Mouse (Mus musculus) megakaryocyte-erythroid progenitor cell, adult 5-6 weeks (primary cell): ENCODE measurements at regions not wholly inside any gene's neighbourhood (a gene's known extent, or its start where the extent isn't known, plus 50 kb on each side); places are given as distances from the start of the nearest gene placed in this dataset.

Experiments used
- ATAC-seq: replicated peaks from 2 replicates; pipeline ENCODE4 v1.8.0; 2016; ENCODE audit warnings: mild to moderate bottlenecking, inconsistent platforms; ENCODE audit not compliant: severe bottlenecking, poor library complexity, low FRiP score, low TSS enrichment

DNA sequence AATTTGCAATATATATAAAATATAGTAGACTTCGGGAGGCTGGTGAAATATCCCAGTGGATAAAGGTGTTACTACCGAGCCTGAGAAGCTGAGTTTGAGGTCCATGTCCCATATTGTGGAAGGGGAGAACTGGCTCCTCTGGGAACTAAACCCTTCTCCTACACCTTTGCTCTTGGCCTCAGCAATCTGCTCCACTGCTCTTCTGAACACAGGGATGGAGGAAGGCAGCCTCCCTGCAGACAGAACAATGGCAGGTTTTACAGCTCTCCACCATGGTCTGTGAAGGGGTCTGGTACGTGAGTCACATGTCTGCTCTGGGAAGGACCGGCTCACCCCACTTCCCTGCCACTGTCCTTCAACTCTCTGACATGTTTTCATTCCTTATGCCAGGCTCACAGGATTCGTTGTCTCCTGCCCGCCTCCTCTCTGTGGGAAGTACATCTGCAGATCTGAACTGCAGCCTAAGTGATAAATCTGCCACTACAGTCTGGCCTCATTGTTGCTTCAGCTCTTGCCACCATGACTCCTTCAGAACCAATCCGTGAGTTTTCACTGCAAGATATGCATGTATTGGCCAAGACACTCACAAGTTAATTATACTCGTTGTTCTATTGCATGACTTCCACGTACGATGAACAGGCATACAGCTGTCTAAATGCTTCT is 220.0 kb upstream of the Gm9767 start:
- no peak for ATAC-seq

DNA sequence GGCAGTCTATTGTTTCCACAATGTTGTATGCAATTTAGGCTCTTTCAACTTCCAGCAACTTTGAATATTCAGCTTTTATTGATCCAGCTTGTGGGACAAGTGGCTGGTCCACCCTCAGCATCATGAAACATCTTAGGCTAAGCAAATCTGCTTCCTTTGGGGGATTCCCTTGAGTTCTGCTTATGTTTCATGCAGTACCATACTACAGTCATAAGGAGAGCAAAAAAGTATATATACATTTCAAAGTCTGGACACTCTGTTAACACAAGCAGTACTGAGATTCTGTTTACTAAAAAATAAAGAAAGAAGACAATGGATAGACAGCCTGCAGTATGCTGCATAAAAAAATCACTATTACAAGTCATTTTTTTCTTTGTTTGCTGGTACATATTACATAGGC is 233.7 kb upstream of the Gm9767 start:
- ATAC-seq, result no peak

DNA sequence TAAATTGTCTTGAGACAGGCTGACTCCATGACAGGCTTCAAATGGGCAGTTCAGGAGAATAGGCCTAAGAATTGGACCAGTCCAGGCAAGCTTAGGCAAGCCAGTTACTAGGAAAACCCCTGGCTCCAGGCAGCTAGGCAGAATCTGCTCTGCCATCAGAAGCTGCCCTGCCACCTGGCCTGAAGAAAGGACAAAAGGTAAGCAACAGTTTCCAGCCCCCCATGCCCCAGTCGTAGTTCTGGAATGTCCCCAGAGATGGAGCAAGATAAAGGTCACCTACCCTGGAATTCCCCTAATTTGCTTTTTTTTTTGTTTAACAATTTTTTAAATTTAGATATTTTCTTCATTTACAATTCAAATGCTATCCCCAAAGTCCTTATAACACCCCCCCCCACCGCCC is 248.8 kb upstream of the Gm9767 start:
- no peak for ATAC-seq

DNA sequence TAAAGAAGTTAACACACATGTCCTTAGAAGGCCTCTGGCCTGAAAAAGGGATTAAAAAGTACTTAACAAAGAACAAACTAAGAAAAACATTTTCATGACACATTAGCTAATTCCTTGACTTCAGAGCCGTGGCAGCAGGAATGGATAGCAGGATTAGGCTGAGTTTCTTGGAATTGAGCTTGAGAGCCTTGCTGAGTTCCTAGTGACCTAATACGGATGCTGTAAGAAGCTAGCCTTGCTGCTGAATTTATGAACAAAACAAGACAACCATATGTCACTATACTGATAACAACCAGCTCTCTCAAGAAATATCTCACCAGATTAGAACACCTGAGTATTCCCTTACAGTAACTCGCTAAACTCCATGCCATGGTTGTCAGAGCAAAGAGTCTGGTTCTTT is 268.2 kb upstream of the Smlr1 start:
- ATAC-seq, result no peak

GRCm38 (mm10) chr10:25801499-25801898 is 265.4 kb upstream of the Smlr1 start:
- ATAC-seq, result no peak

DNA sequence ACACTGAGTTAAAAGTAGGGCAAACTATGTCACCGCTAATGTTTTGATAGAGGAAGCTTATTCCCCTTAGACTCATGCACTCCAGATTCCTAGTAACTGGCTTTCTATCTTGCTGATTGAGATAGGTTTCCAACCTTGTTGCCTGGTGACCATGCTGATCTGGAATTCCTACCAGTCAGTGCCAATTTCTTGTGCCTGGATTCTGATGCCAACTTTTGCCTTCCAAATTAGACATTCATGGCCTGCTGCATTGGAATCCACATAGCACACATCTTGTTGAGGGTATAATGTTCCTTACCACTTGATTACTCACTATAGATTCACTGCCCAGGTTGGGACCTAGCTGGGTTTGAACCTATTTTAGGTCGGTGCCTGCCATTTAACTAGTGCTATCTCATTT is 262.8 kb upstream of the Smlr1 start:
- ATAC-seq, result no peak

GRCm38 (mm10) chr10:25790363-25790821 is 254.3 kb upstream of the Smlr1 start:
- ATAC-seq, result no peak

GRCm38 (mm10) chr10:25788660-25789059 is 252.6 kb upstream of the Smlr1 start:
- ATAC-seq, result no peak

DNA sequence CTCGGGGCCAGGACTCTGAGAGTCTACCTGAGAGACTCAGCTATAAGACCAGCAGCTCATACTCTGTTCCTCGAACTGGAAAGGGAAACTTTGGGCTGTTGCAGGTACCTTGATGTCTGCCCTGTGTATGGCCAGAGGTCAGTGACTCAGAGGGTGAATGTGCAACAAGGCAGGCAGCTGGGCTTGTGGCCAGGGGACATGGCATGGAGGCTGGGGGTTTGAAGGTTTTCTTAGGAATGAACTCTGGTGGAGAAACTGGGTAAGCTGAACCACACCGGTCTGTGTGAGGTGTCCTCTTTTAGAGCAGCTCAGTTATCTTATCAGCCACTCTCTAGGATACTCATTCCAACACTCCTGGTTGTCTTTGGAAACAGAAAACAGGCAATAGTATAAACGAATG is 251.9 kb upstream of the Smlr1 start:
- ATAC-seq, result no peak

DNA sequence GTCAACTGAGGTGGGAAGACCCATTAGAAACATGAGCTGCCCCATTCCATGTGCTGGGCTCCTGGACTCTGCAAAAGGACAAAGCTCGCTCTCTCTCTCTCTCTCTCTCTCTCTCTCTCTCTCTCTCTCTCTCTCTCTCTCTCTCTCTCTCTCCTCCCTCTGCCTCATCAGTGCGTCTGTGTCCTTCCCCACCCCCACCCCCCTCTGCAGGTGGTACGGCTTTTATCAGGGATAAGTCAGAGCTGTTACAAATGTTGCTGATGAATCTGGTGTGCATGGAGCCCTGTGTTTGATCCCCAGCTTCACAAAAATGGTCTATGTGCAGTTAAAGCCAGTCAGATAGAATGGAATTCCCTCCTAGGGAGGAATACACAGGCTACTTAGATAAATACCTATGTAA is 247.8 kb upstream of the Smlr1 start:
- no peak for ATAC-seq

- no peak for ATAC-seq
Measured at GRCm38 (mm10) chr10:25779476-25779875, 243.4 kb upstream of the Smlr1 start.

- ATAC-seq, result no peak
Measured at GRCm38 (mm10) chr10:25777717-25778116, 241.7 kb upstream of the Smlr1 start.

DNA sequence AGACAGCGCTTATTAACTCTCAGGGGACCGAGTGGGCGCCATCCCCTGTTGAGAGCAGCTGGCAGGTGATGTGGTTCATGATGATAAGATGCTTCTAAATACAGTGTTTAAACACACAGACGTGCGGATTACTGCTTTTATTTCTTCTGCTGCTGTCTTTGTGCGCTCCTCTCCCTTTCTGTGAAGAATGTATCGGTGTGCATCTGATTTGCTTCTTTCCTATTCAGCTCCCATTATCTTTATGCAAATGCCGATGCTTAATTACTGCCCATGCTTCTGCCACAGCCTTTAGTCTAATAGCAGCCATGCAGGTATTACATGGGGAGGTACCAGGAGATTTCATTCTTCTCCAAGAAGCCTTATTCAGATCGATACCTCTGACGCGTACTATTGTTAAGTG is 240.6 kb upstream of the Smlr1 start:
- no peak for ATAC-seq

DNA sequence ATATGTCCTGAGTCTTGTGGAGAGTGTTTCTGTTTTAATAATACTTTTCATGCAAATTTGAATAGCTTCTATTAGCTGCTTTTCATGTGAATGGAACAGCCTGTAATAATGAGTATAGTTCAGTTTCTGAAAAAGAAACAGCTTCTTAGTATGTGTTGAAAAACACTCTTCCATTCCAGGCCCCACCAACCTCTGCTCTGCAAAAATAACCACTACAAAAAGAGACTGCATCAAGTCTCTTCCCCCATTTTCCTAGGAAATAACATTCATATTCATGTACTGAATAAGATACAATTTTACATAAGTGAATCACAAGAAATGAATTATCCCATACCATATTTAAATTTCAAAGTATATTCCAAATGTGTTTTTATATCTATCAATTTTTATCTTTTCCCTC is 234.0 kb upstream of the Smlr1 start:
- no peak for ATAC-seq

- no peak for ATAC-seq
Measured at GRCm38 (mm10) chr10:25768456-25768855, 232.4 kb upstream of the Smlr1 start.

GRCm38 (mm10) chr10:25754300-25754699 is 218.2 kb upstream of the Smlr1 start:
- no peak for ATAC-seq

DNA sequence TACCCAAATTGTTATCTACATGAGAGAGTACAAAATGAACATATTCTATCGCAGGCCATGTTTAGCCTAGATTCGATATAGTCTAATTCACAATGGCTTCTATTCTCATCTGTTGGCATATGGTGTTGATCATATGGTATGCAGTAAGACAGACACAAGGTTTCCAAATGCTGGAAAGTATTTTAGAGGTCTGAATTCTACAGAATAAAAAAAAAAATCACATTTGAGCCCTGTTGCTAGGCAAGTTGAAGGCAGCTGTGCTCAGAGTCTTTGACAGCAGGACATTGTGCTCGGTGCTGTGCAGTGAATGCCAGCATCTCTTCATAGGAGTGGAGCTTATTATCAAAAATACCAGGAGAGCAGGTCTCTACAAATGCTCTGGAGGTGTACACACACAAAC is 206.6 kb upstream of the Smlr1 start:
- no peak for ATAC-seq

DNA sequence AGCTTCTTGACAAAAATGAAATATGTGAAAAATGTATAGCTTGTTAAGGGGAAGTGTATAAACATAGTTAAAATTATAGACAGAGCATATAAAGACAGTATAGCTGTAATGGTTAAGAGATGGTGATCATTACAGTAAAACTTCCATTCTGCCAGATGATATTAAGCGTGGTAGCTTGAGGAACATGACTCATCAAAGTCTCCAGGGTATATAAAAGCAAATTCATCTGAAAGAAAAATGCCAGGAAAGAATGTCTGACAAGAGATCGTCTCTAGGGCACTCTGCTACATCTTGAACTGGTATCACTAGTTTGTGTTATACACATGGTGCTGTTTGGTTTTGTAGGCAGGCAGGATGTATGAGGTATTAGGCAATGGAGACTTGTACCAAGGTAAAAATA is 204.9 kb upstream of the Smlr1 start:
- ATAC-seq, result no peak

GRCm38 (mm10) chr10:25730470-25730869 is 194.4 kb upstream of the Smlr1 start:
- ATAC-seq, result no peak

GRCm38 (mm10) chr10:25723966-25724365 is 187.9 kb upstream of the Smlr1 start:
- no peak for ATAC-seq

GRCm38 (mm10) chr10:25715747-25716146 is 179.7 kb upstream of the Smlr1 start:
- no peak for ATAC-seq

GRCm38 (mm10) chr10:25714636-25715035 is 178.6 kb upstream of the Smlr1 start:
- ATAC-seq, result no peak
